Mouse (Mus musculus): ENCODE data around the gene Klhdc7a. TPM values are rescaled to one million over a fixed set of nuclear protein-coding genes. Genes with fewer than 3 reads are reported as not detected.

Gene Klhdc7a
- polyA plus RNA-seq, 1 experiment from 2014 or later: 1.0 TPM

DNA sequence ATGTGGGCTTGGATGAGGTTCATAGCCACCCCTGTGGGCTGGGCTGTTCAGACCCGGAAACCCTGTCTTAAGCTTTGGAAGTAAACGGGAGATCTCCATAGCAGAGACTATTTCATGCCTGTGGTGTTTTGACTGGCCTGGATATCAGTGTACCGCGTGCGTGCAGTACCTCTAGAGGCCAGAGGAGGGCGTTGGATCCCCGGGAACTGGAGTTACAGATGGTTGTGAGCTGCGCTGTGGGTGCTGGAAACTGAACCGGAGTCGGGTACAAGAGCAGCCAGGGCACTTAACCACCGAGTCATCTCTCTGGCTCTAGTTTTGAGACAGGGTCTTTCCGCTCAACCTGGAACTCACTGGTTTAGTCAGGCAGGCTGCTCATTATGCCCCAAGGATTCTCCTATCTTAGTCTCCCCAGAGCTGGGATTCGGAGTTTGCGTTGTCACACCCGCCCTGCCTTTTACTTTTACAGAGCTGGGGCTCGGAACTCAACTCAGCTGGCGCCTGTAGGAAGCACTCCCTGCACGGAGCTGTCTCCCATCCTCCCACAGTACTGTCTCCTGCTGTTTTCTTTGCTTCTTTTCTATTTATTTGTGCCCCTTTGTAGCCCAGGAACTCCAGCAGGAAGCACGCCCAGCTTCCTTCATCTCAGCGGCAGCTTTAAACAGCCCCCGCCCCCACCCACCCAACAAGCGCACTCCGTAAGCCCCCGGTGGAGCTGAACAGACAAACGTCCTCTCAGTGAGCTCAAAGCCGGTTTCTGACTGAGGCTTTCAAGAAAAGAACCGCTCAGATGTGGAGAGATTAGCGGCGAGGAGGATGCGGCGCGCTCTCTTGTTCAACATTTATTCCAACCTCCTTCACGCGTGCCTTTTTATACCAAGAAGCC lies 42.3 kb downstream of the Klhdc7a start:
- Histone ChIP-seq H3K36me3 (ENCODE audit: control insufficient read depth, insufficient read depth) (no peaks in the 10 kb centered on the region), H3K9ac (ENCODE audit: low read depth, low read length) (no peak overlapping the region), H3K27ac (ENCODE audit: low read length) (no peak overlapping the region), H3K4me3 (ENCODE audit: low read depth, low read length) (no peak overlapping the region), H3K9me3 (replicated peaks; ENCODE audit: control insufficient read depth, low read length) (no peaks in the 10 kb centered on the region), H3K4me2 (ENCODE audit: low read depth, low read length) (no peak overlapping the region), H3K27me3 (ENCODE audit: control insufficient read depth, insufficient read depth, low read depth, low read length) (peaks cover 19% of the 10 kb centered on the region), H3K4me1 (ENCODE audit: control insufficient read depth, low read depth, low read length) (no peaks in the 10 kb centered on the region)
- 13% methylated on average over 34 of the region's 34 CpGs for WGBS (ENCODE audit: insufficient replicate concordance)
- ATAC-seq (ENCODE audit: low read depth): no peak

DNA sequence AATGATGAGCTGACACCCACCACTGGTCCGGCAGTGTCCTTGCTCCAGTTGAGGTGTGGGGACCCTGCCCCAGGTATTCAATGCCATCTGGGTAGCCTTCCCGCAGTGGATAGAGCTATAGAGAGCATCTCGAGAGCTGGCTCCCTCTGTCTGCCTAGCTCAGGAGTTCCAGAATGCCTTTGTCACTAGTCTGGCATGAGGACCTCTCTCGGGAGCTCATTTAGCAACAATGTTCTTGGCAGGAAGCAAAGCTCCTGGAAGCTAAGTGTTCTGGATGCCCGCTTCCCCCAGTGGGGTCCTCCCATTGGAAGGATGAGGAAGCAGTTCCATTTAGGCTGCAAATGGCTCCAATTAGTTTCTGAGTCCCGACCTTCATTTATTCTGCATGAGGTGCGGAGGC lies 51.1 kb downstream of the Klhdc7a start:
- Histone ChIP-seq H3K9ac (ENCODE audit: low read depth, low read length) (no peak overlapping the region), H3K4me2 (ENCODE audit: low read depth, low read length) (no peak overlapping the region), H3K27me3 (ENCODE audit: control insufficient read depth, insufficient read depth, low read depth, low read length) (no peaks in the 10 kb centered on the region), H3K9me3 (replicated peaks; ENCODE audit: control insufficient read depth, low read length) (no peaks in the 10 kb centered on the region), H3K4me3 (ENCODE audit: low read depth, low read length) (no peak overlapping the region), H3K36me3 (ENCODE audit: control insufficient read depth, insufficient read depth) (no peaks in the 10 kb centered on the region), H3K4me1 (ENCODE audit: control insufficient read depth, low read depth, low read length) (no peaks in the 10 kb centered on the region), H3K27ac (ENCODE audit: low read length) (no peak overlapping the region)
- no peak for ATAC-seq (ENCODE audit: low read depth)
- WGBS (ENCODE audit: insufficient replicate concordance): 49% methylated on average over 7 of the region's 7 CpGs

MicroRNAs within 50 kb of the gene (microRNA counts, 519-probe panel; counts per million panel counts)
- 2,342 counts per million, percentile 51 among the panel's probes with 10 or more counts for microRNA mmu-miR-2139

Small RNA genes lying within 50 kb of the gene (microRNA-seq; reads per million reads assigned to microRNA genes)
- not detected for gene Mir2139

Other genes with a start within 250 kb of the Klhdc7a start
- gene Pax7, start 134.5 kb downstream of the Klhdc7a start, polyA plus RNA-seq (2015; fragmentation: Nextera tagmentation; extraction: Ambion mirVana): not detected in 2 replicates